Comparison of ENCODE assay signal across 14 mouse cellular contexts in genomic region chr11:79152696-79153095, GRCm38 (mm10). TPM values are rescaled to one million over a fixed set of nuclear protein-coding genes. Genes with fewer than 3 reads are reported as not detected.
DNase-seq lines count a peak whose midpoint lies in the region.
"Had no signal": no experiment of that assay in that cellular context is flagged by ENCODE, and none has a peak within 500 bp of the region (broad histone marks: within the 10 kb centered on the region; RNA-seq: fewer than 3 reads in every experiment).

No protein-coding gene starts in this region.

- H3K36me3 ChIP-seq in megakaryocyte, embryonic 14.5 days (replicated peaks; ENCODE audit: low read length): no peaks in the 10 kb centered on the region
- H3K36me3 ChIP-seq: heart, embryonic 12.5 days; limb, embryonic 13.5 days had no signal

- peaks cover 3% of the 10 kb centered on the region for H3K27me3 ChIP-seq in megakaryocyte, embryonic 14.5 days (replicated peaks)
- H3K27me3 ChIP-seq: heart, embryonic 12.5 days; limb, embryonic 13.5 days had no signal

- H3K4me3 ChIP-seq in megakaryocyte, embryonic 14.5 days (replicated peaks): peak overlapping the region; percentile 44
- H3K4me3 ChIP-seq: heart, embryonic 12.5 days; limb, embryonic 13.5 days had no signal

- peaks cover 68% of the 10 kb centered on the region for H3K4me1 ChIP-seq in megakaryocyte, embryonic 14.5 days
- H3K4me1 ChIP-seq: limb, embryonic 13.5 days had no signal

- intact Hi-C loops in left cerebral cortex, postnatal 4 days (cut with DNase I): no loop called here

- DNase-seq in left cerebral cortex, postnatal 4 days: peak; percentile 56
- DNase-seq in left cerebral cortex, adult 9 months (ENCODE audit: low spot score in 2 of 2): no peak
- DNase-seq in adipocyte (ENCODE audit: low spot score): peak; percentile 58
- DNase-seq in thymus, postnatal 14 days: peak; percentile 44
- DNase-seq in embryo, embryonic 10.5 days (ENCODE audit: low spot score): no peak
- no peak for DNase-seq in gastrocnemius, postnatal 4 days (ENCODE audit: low spot score in 2 of 2)
- no peak for DNase-seq in layer of hippocampus, adult 9-10 months (ENCODE audit: low spot score)
- DNase-seq: cerebellum, adult 11 months; embryo, embryonic 11 days; lung, adult 18-20 months; retina, postnatal 1 day had no signal

- peaks cover 6% of the 10 kb centered on the region for H3K9me3 ChIP-seq in megakaryocyte, embryonic 14.5 days
- H3K9me3 ChIP-seq: heart, embryonic 12.5 days; limb, embryonic 13.5 days had no signal

RNA-seq across cellular contexts. Expression of gene Ksr1, which starts 6.5 kb away (rescaled TPM):
- total RNA-seq in left cerebral cortex, postnatal 4 days (2021): 10 to 100 TPM; 49.9 to 50.6 TPM
- polyA plus RNA-seq in megakaryocyte, embryonic 14.5 days (2012; ENCODE audit: insufficient read depth, low replicate concordance): 46.5 and 208 TPM in 2 replicates
- total RNA-seq in gastrocnemius, postnatal 4 days (2021): 100 to 1,000 TPM; 120 to 144 TPM

Comparison
In these comparisons a context has a peak if more than half of its experiments do, and no peak if none do; other contexts are left out.
1. DNase-seq: peak in left cerebral cortex, postnatal 4 days (single experiment), adipocyte (single experiment) and thymus, postnatal 14 days (single experiment); none in left cerebral cortex, adult 9 months (0 of 2), embryo, embryonic 10.5 days (single experiment), gastrocnemius, postnatal 4 days (0 of 2) and layer of hippocampus, adult 9-10 months (single experiment).